Mouse (Mus musculus) myocyte (in vitro differentiated cells): ENCODE data around the gene Mmrn2. TPM values are rescaled to one million over a fixed set of nuclear protein-coding genes. Genes with fewer than 3 reads are reported as not detected.
A peak's percentile ranks its signal among the peaks of the same experiment; 100 is the strongest.

Source experiments
- H3K27me3 ChIP-seq: one replicate; pipeline ENCODE4 v1.6.1; 2011; ENCODE audit not compliant: control insufficient read depth, insufficient read depth, insufficient read length
- H3K36me3 ChIP-seq: one replicate; pipeline ENCODE4 v1.6.1; 2011; ENCODE audit not compliant: control insufficient read depth, insufficient read depth
- H3K4me2 ChIP-seq: one replicate; pipeline ENCODE4 v1.6.1; 2011; ENCODE audit warnings: low read depth, control low read depth
- H3K4me3 ChIP-seq: one replicate; pipeline ENCODE4 v1.5.1; 2011; ENCODE audit warnings: mild to moderate bottlenecking, control low read depth, moderate library complexity
- H3K79me2 ChIP-seq: one replicate; pipeline ENCODE4 v1.6.1; 2011; ENCODE audit not compliant: control insufficient read depth, insufficient read depth
- H3ac ChIP-seq: one replicate; pipeline ENCODE4 v1.6.1; 2011; ENCODE audit not compliant: control insufficient read depth, insufficient read length
- CEBPB ChIP-seq: IDR thresholded peaks from 2 replicates; pipeline ENCODE4 v1.6.1; 2011; ENCODE audit warnings: mild to moderate bottlenecking, moderate library complexity; ENCODE audit not compliant: poor library complexity, insufficient read depth, severe bottlenecking
- E2F4 ChIP-seq: IDR thresholded peaks from one replicate; pipeline ENCODE4 v1.6.1; 2011; ENCODE audit warnings: mild to moderate bottlenecking, control low read depth, moderate library complexity; ENCODE audit not compliant: insufficient read depth
- MAX ChIP-seq: IDR thresholded peaks from one replicate; pipeline ENCODE4 v1.6.1; 2011; ENCODE audit warnings: low read depth, mild to moderate bottlenecking, control low read depth
- MYOD1 ChIP-seq, 3 experiments: IDR thresholded peaks; one replicate each; pipeline ENCODE4 v1.6.1; 2011; ENCODE audit warnings: control low read depth in 2 of 3, low read depth in 2 of 3, mild to moderate bottlenecking in 2 of 3, moderate library complexity in 1 of 3; ENCODE audit not compliant: insufficient read length in 2 of 3, control insufficient read depth in 1 of 3
- MYOG ChIP-seq, 3 experiments: IDR thresholded peaks; one replicate each; pipeline ENCODE4 v1.6.1; 2011; ENCODE audit warnings: control low read depth in 2 of 3, low read depth in 2 of 3, mild to moderate bottlenecking in 2 of 3; ENCODE audit not compliant: insufficient read length in 2 of 3, control insufficient read depth in 1 of 3, insufficient read depth in 1 of 3
- POLR2A ChIP-seq: IDR thresholded peaks from one replicate; pipeline ENCODE4 v1.6.1; 2011; ENCODE audit warnings: low read depth, mild to moderate bottlenecking, control low read depth, moderate library complexity; ENCODE audit not compliant: insufficient read length
- POLR2AphosphoS2 ChIP-seq: IDR thresholded peaks from one replicate; pipeline ENCODE4 v1.6.1; 2011; ENCODE audit warnings: low read depth, control low read depth; ENCODE audit not compliant: insufficient read length
- REST ChIP-seq: IDR thresholded peaks from one replicate; pipeline ENCODE4 v1.6.1; 2011; ENCODE audit warnings: mild to moderate bottlenecking, control low read depth, moderate library complexity; ENCODE audit not compliant: insufficient read depth, insufficient read length
- SRF ChIP-seq: IDR thresholded peaks from one replicate; pipeline ENCODE4 v1.6.1; 2011; ENCODE audit warnings: low read depth; ENCODE audit not compliant: control insufficient read depth, insufficient read length
- TCF12 ChIP-seq: IDR thresholded peaks from one replicate; pipeline ENCODE4 v1.6.1; 2011; ENCODE audit warnings: mild to moderate bottlenecking, control low read depth; ENCODE audit not compliant: poor library complexity, insufficient read depth, severe bottlenecking
- TCF3 ChIP-seq: IDR thresholded peaks from one replicate; pipeline ENCODE4 v1.6.1; 2011; ENCODE audit warnings: low read depth, control low read depth; ENCODE audit not compliant: insufficient read length
- USF1 ChIP-seq: IDR thresholded peaks from one replicate; pipeline ENCODE4 v1.6.1; 2011; ENCODE audit warnings: low read depth, mild to moderate bottlenecking, control low read depth, moderate library complexity
- polyA plus RNA-seq: library from polyadenylated mRNA; unstranded; fragments of >200 nt; fragmentation: generic; extraction: Trizol; gene quantifications from one replicate; pipeline ENCODE4 v1.2.1, GENCODE M21; 2012; ENCODE audit warnings: missing spikeins

Gene Mmrn2
- polyA plus RNA-seq, 1 experiment, result 0.02 TPM

DNA sequence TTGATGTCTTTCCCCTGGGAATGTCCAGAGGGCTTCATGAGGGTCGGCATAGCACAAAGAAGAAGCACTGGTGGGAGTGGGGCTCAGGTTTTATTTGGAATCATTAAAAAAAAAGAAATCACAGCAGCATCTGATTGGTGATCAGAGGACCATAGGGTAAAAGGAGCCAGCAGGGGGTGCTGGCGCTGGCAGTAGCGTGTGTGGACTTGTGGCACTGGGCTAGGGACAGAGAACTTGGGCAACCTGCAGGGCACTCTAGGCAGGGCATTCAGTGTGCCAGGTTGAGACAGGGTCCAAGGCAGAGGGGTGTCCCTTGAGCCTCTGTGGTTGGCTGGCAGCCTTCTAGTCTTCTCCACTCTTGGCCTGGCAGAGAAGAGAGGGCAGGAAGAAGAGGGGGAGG, 5.1 kb upstream of the Mmrn2 start:
- H3K79me2 ChIP-seq, result no peaks in the 10 kb centered on the region
- H3K4me2 ChIP-seq, result no peak overlapping the region
- H3K36me3 ChIP-seq, result no peaks in the 10 kb centered on the region
- no peaks in the 10 kb centered on the region for H3K27me3 ChIP-seq
- H3K4me3 ChIP-seq, result no peak overlapping the region
- no peak for TF ChIP-seq TCF3
- TF ChIP-seq POLR2A, result no peak
- TF ChIP-seq MYOG (IDR thresholded peaks at IDR 0.05; ENCODE audit: control insufficient read depth in 1 of 3, insufficient read depth in 1 of 3, insufficient read length in 2 of 3, low read depth in 2 of 3), result no peak
- TF ChIP-seq USF1, result no peak
- TF ChIP-seq TCF12, result no peak
- TF ChIP-seq E2F4, result no peak
- TF ChIP-seq MAX, result no peak
- TF ChIP-seq REST, result no peak
- TF ChIP-seq CEBPB, result no peak
- TF ChIP-seq MYOD1 (IDR thresholded peaks at IDR 0.05; ENCODE audit: control insufficient read depth in 1 of 3, insufficient read length in 2 of 3, low read depth in 2 of 3), result no peak
- TF ChIP-seq POLR2AphosphoS2, result no peak
- TF ChIP-seq SRF, result no peak
- H3ac ChIP-seq, result no peak overlapping the region

DNA sequence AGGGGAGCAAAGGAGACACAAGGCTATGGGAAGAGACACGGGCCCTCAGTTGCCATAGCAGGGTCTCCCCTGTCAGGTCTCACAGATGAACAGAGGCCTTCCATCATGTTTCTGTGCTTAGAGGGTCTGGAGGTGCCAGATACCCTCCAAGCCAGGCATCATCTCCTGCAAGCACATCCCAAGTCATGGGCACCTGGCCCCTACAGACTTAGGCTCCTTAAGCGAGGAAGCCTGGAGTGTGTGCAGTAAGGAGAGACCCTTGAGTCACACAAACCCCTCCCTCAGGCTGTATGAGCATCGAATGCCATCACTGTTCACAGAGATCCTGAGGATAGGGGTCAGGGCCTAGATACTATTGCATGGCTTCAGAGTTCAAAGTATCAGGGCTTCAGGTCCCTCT, 4.3 kb upstream of the Mmrn2 start:
- Histone ChIP-seq H3K36me3 (no peaks in the 10 kb centered on the region), H3K4me3 (no peak overlapping the region), H3K79me2 (no peaks in the 10 kb centered on the region), H3K27me3 (no peaks in the 10 kb centered on the region), H3K4me2 (no peak overlapping the region), H3ac (no peak overlapping the region)
- TF ChIP-seq TCF3, result no peak
- TF ChIP-seq MYOG (IDR thresholded peaks at IDR 0.05; ENCODE audit: control insufficient read depth in 1 of 3, insufficient read depth in 1 of 3, insufficient read length in 2 of 3, low read depth in 2 of 3), result no peak
- TF ChIP-seq MYOD1 (IDR thresholded peaks at IDR 0.05; ENCODE audit: control insufficient read depth in 1 of 3, insufficient read length in 2 of 3, low read depth in 2 of 3), result no peak
- TF ChIP-seq REST, result no peak
- TF ChIP-seq USF1, result no peak
- no peak for TF ChIP-seq E2F4
- no peak for TF ChIP-seq POLR2A
- TF ChIP-seq TCF12, result no peak
- no peak for TF ChIP-seq CEBPB
- TF ChIP-seq MAX, result no peak
- TF ChIP-seq POLR2AphosphoS2, result no peak
- TF ChIP-seq SRF, result no peak

DNA sequence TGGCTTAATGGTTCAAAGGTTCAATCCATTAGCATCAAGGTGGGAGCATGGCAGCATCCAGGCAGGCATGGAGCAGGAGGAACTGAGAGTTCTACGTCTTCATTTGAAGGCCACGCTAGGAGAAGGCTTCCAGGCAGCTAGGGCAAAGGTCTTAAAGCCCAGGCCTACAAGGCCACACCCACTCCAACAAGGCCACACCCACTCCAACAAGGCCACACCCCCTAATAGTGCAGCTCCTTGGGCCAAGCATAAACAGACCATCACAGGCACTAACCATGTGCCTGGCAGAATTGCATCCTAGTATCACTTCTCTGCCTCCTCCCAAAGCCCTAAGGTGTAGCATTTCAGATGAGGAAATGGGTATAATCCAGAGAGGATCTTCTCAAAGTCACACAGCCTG, 3.5 kb upstream of the Mmrn2 start:
- Histone ChIP-seq H3ac (no peak overlapping the region), H3K4me3 (no peak overlapping the region), H3K4me2 (no peak overlapping the region), H3K27me3 (no peaks in the 10 kb centered on the region), H3K36me3 (no peaks in the 10 kb centered on the region), H3K79me2 (no peaks in the 10 kb centered on the region)
- TF ChIP-seq USF1 (no peak), MYOG (IDR thresholded peaks at IDR 0.05; ENCODE audit: control insufficient read depth in 1 of 3, insufficient read depth in 1 of 3, insufficient read length in 2 of 3, low read depth in 2 of 3) (no peak), MAX (no peak), TCF12 (no peak), CEBPB (no peak), TCF3 (no peak), E2F4 (no peak), SRF (no peak), POLR2AphosphoS2 (no peak)

- TF ChIP-seq REST (no peak), MYOG (IDR thresholded peaks at IDR 0.05; ENCODE audit: control insufficient read depth in 1 of 3, insufficient read depth in 1 of 3, insufficient read length in 2 of 3, low read depth in 2 of 3) (no peak), POLR2A (no peak), MYOD1 (IDR thresholded peaks at IDR 0.05; ENCODE audit: control insufficient read depth in 1 of 3, insufficient read length in 2 of 3, low read depth in 2 of 3) (no peak), TCF12 (no peak), TCF3 (no peak), USF1 (no peak), MAX (no peak), CEBPB (no peak), POLR2AphosphoS2 (no peak), E2F4 (no peak), SRF (no peak)
- Histone ChIP-seq H3K36me3 (no peaks in the 10 kb centered on the region), H3ac (no peak overlapping the region), H3K79me2 (no peaks in the 10 kb centered on the region), H3K4me2 (no peak overlapping the region), H3K27me3 (no peaks in the 10 kb centered on the region), H3K4me3 (no peak overlapping the region)
Observed at GRCm38 (mm10) chr14:34372646-34373045, 2.6 kb upstream of the Mmrn2 start.

DNA sequence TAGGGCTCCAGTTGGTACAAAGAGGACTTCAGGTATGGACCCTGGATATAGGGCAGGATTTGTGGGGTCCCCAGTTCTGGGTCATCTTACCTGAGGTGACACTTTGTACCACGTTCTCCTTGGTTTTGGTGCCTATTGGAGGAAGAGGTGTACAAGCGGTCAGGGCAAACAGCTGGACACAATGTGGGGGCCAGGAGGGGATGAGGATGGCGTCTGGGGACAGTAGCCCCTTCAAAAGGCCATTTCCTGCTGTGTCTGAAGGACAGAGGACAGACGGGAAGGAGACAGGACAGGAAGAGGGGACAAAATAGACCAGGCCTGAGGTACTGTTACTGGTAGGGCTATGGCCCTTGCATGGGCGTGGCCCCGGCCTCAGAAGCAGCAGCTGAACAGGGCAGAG, 1.7 kb upstream of the Mmrn2 start:
- H3K36me3 ChIP-seq, result no peaks in the 10 kb centered on the region
- peak in 1 of 3 experiments; percentile 47 for TF ChIP-seq MYOG (IDR thresholded peaks at IDR 0.05; ENCODE audit: control insufficient read depth in 1 of 3, insufficient read depth in 1 of 3, insufficient read length in 2 of 3, low read depth in 2 of 3)
- TF ChIP-seq POLR2AphosphoS2, result no peak
- TF ChIP-seq TCF12, result no peak
- TF ChIP-seq POLR2A, result no peak
- TF ChIP-seq TCF3, result no peak
- no peak for TF ChIP-seq USF1
- peak in 1 of 3 experiments; percentile 63 for TF ChIP-seq MYOD1 (IDR thresholded peaks at IDR 0.05; ENCODE audit: control insufficient read depth in 1 of 3, insufficient read length in 2 of 3, low read depth in 2 of 3)
- no peak for TF ChIP-seq MAX
- H3K79me2 ChIP-seq, result no peaks in the 10 kb centered on the region
- H3K4me2 ChIP-seq, result peak overlapping the region; percentile 18
- no peaks in the 10 kb centered on the region for H3K27me3 ChIP-seq
- H3K4me3 ChIP-seq, result no peak overlapping the region
- no peak overlapping the region for H3ac ChIP-seq
